Mouse (Mus musculus): Measurements from ENCODE around the gene Islr.

Gene Islr

DNA sequence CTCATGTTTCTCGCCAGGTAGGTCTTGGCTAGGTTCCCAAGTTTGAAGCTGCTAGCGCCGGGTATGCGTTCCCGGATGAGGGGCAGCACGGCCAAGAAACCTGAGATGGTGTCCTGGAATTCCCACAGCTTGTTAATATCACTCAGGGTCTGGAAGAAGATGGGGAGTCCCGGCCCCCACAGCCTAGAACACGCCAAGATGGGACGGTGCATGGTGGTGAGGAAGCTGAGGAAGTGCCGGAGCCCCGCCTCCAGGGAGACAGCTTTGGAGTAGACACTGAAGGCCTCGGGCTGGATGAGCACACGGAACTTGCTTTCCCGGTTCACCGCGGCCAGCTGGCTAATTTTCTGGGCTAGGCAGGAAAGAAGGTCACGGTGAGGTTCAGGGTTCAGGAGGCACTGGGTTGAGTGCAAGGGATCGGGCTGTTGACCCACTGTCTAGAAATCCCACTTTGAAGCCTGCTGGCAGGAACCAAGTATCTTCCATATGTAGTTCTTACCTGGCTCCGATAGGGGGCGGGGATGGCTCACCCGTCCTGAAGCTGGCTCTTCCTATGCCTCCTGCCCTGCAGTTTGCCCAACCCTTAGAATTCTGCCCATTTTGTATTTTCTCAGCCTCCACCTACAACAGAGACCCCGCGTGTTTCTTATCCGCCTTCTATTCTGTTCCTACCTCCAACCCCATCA, 16.3 kb upstream of the Islr start:
- DNase-seq = peak; percentile 70 to 78

DNA sequence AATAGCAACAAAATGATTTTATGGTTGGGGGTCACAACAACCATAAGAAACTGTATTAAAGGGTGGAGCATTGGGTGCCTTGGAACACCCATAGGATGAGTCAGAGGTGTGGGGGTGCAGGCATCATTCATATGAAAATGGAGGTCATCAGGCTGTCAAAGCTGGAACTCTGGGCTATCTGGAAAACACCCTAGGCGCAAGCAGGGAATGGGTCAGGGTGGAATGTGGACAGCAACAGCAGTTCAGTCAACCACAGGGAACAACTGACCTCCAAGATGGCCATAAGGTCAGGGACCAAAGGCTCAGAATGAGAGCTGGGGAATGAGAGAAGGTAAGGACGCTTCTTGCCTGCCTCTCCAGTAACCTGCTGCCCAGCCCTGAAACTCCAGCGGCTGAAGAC, 14.4 kb upstream of the Islr start:
- DNase-seq = no peak

DNA sequence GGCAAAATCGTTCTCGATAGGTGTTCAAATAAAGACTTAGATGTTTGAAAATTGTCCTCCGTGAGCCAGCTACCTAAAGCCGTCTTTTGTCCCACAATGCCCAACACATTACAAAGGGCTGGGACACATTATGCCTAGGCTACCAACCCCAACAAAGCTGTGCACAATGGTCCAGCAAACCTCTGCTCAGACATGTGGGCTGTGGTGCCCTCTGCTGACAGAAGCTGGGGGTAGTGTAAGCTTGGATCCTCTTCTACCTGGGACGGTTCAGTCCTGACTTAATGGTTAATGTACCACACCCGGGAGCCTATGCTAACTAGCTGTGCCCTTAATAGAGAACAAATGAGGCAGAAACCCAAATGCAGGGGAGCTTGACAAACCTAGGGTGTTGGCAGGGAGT, 12.3 kb upstream of the Islr start:
- peak; percentile 74 to 79 for DNase-seq

DNA sequence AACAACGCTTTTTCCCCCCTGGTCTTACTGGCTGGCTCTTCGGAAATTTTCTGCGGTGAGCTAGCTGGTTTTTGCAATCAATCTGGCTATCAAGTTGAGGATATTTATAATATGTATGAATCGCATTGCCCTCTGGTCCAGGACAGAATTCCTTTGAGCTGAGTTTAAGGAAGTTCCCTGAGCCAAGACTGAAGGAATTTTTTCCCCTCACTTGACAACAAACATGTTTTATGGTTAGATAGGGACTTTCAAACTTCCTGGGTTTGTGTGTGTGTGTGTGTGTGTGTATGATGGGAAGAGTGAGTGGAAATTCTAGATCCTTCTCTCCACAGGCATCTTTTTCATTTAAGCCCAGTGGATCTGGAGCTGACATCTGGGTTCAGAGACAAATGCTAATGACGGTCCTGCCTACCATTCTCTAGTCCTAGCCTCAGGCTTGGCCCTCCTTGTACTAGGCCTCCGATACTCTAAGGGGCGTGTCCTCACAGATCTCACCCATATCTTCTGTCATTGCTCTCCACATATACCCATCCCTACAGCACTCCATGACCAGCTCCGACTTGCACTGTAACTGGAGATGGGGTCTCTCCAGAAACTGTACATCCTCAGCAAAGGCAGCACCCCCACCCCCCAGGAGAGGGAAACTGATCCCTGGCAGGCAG, 10.5 kb upstream of the Islr start:
- DNase-seq = no peak

DNA sequence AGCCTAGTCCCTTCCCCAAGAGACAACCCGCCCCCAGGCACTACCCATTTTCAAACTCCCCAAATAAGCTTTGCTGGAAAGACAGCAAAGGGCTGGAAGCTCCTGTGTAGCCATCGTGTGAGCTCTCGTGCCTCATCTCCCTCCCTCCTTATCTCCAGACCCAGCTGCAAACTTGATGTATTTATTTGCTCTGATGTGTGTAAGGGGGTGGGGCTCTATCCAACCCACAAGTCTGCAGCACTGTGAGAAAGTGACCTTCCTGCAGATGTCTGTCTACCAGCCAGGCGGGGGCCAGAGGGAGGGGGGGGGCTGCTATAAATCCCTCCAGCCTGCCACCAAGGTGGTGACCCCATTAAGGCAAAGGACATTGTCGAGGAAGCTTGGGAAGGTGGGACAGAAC, 9.8 kb upstream of the Islr start:
- DNase-seq = no peak

DNA sequence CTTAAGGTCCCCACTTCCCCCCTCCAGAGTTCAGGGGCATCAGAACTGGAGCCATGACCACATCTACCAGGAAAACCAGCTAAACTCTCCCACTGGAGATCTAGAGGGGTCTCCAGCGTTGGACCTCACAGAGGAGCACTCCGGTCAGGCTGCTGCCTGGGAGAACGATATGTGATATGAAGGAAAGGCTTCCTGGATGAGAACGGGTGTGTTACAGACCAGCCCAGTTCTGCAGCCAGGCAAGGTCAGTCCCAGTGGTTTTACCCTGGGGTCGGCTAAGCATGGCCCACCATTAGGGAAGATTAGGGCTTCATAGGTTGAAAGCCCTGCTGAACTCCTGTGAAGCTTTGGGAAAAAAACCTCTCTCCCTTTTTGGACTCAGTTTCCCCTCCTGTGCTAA, 9.3 kb upstream of the Islr start:
- DNase-seq = no peak

DNA sequence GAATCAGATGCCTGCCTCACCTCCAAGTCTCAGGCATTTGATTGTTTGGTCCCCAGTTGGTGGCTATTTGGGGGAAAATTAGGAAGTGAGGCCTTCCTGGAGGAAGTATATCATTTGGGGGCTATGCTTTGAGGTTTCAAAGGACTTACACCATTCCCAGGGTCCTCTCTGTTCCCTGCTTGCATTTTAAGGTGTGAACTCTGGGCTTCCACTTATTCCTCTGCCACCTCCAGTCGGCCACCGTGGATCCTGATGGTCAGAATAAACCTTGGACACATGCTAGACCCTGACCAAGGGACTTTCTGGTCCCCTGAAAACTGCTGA, 6.2 kb upstream of the Islr start:
- no peak for DNase-seq

DNA sequence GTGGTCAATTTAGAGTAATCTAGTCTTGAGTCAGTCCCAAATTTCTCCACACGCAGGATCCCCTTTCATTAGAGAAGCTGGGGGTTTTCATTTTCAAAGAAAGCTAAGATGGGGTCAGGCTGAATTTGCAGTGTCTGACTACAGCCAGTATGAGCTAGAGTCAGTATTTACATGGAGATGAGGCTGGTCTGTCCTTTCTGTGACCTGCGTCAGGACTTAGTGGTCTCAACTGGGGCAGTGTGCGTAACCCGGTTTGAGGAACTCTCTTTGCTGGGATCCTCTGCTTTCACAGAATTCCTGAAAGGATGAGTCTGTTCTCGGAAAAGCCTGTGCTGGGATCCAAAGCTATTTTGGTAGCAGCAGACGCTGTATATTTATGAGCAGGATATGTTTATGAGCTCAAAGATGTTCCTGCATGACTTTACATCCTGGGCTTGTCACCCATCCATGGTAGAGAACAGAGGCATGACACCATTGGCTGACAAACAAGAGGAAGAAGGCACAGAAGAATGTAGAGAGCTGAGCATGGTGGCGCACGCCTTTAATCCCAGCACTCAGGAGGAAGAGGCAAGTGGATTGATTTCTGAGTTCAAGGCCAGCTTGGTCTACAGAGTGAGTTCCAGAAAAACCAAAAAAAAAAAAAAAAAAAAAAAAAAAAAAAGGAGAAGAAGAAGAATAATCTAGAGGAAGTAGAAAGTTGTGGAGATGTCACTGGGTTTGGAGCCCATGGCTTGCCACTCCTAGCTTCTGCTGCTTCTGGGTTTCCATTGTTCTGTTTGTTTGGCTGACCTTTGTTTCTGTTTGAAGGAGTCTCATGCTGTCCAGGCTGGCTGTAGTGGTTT, 5.6 kb upstream of the Islr start:
- no peak for DNase-seq

DNA sequence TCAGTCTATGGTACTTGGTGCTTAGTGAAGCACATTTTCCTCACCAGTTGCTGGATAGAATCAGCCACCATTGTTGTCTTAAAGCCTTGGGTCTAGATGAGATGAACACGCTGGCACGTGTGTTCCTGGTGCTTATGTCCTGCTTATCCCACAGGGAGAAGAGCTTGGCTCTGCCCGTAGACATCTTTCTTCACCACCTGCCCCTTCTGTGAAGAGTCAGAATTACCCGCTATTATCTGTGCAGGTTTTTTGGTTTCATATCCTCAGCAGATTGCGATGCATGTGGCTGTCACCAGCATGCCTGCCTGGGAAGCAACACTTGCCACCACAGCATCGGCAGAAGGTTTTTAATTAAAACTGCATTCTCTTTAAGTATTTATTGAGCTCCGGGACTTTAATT, 1.9 kb upstream of the Islr start:
- peak; percentile 52 to 66 for DNase-seq

DNA sequence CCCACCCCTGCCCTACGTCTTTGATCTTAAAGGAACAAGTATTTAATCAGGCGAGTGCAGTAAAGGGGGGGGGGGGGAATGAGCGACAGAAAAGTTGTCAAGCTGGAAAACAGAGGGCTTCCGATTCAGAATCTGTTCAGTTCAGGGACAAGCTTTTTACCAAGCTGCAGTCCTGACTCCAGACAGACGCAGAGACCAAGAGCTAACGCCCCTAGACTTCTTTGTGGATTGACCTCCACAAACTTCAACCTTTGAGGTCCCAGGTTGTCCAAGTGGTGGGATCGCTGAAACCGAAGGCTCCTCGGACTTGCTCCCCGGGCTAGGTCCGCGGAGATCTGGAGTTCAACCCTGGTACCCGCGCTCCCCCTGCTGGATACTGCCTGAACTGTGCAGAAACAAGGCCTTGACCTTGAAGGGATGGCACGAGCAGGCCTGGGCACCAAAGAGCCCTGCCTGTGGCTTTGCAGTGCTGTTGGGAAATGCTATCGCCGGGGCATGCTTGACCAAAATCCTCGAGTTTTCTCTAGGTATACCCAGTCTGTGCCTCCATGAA, 418 bp upstream of the Islr start:
- DNase-seq = peak; percentile 98 to 99

DNA sequence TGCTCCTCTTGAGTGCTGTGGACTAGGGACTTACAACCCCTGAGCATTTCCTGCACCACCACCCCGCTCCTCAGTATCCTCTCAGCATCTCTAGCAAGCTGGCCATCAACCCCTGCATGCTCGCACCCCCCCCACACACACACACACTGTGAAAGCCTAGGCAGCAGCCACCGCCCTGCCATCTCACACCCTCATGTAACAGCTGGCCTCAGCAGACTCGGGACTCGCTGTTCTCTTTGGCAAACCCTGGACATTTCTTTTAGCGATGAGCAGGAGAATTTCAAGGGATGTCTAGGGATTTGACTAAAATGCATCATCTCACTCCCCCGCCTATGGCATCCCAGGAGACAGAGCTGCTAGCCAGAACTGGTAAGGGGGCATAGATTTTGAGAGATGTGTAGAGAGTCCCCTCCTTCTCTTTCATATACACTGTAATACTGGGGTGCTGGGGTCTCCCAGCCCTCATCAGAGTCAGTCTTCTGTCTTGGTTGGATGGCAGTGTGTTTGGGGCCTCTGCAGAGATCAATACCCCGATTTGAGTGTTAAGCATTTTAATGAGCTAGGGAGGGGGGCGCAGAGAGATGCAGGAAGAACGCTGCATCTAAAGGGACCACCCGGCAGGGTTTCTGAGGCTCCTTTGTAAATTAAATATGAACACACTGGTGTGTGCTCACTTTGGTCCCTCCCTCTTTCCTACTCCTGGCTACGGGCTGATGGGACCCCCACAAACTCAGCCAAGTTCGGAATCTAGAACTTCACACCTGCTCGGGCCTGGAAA, 1.2 kb downstream of the Islr start:
- DNase-seq = peak in 1 of 2 experiments; percentile 26

DNA sequence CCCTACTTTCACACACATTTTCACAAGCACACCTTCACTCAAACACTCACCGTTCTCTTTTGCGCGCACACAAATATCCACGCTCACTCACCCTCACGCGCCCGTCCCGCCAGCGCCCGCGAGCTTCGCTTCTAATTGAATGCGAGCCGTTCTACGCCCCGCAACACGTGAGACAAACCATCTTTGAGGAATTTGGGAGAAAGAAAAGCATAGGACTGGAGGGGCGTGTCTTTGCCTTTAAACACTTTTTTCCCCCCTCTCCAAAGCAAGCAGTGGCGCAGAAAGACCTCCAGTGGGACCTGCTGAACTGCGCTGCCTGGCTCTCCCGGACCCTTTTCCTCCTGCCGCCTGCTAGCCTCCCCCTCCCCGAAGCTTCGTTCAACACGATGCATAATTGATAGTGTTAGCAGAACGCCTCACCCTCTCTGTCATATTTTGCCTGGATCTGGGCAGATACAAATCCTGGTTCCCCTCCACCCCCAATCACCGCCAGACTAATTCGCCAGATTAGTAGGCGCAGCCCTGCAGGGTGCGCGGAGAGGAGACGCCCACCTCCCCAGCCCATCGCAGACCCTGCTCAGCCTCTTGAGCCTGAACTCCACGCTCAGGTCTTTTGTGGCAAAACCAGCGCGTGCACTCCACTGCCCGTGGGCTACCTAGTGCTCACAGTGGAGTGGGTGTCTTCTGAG, 2.1 kb downstream of the Islr start:
- peak; percentile 48 to 53 for DNase-seq

DNA sequence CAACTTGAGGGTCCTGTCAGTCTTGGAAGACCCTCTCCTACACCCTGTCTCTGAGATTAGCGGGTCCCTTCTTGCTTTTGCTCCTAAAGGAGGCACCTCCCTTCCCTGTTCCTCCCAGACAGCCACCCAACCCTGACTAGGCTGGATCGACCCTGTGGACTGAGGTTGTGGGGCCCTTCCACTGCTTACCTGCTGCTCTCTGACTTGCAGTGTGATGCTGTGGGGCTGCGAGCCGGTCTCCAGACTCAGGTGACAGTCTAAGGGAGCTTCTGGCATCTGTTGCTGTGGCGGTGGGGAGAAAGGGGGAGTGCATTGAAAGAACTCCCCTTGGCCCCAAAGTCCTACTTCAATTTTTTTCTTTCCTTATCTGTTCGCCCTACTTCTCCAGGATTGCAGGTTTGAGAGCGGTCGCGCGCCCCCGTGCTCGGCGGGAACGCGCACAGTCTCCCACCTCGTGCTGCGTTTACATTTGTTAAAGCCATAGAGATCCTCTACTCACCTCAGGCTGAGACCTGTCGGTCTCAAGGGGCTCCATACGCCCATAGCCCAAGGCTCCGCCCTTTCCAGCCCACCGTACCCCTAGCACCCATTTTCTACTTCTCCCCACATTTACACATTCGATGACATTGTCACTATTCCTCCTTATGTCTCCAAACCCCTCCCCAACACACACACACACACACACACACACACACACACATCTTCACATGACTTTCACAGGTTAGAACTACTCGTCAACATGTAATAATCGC, 2.8 kb downstream of the Islr start:
- DNase-seq = peak; percentile 56 to 60

DNA sequence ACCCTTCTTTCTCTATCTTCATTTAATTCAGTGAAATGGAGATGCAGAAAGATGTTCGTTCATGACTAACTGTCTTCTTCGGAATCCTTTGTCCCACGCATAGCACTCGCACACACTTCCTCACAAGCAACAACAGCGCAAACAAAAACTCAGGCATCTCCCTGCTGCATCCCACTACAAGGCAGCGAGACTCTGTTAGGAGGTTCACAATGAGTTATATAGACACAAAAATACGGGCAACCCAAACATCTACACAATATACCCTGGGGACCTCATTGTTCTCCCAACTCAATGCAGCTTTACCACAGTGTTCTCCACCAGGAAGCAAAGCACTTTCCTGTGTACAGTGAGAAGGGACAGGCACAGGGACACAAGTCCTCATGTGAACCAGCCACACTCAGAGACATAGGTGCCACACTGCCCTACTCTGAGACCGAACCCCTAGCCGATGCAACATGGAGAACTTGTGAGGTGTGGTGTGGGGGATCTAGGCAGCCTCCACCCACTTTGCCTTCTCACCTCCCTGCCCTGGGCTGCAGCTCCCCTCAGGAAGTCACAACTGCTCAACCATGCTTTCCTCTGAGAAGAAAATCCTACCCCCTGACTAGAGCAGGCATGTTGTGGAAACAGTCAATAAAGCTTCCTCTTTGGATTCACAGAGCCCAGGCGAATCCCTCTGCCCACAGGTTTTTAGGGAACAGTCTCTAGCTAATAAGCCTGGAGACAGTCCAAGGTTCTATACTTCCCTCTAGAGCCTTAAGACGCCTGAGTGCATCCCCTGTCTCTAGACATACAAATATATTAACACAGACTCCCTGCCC, 3.6 kb downstream of the Islr start:
- peak in 1 of 2 experiments; percentile 31 for DNase-seq

DNA sequence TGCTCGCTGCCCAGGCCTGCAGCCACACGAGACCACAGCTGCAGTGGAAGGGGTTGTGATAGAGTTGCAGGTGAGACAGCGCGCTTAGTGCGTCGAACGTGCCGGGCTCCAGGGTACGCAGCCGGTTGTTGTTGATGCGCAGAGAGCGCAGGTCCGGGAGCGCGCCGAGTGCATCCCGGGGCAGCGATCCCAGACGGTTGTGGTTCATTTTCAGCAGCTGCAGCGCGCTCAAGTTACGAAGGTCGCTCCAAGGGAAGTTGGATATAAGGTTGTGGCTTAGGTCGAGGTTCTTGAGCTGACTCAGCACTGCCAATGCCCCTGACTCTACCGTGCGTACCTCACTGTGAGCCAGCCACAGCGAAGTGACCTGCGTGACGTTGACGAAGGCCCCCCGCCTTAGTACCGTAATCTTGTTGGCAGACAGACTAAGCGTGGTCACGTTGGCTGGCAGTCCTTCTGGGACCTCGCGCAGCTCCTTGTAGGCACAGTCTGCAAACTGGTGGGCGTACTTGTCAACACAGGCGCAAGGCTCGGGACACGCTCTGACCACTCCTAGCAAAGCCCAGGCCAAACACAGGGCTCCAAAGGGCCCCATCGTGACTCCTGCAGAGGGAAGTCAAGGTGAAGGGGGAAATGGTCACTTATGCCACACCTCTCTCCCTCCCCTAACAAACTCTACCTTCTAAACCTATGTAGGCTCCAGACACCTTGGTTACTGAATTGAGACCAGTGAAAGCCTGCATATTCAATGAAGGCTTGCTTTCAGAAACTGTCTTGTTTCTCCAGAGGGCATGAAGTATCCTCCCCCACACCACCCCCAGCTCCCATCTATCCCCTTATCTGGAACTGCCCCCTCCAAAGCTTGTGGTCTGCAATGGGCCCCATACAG, 4.5 kb downstream of the Islr start:
- peak; percentile 54 to 58 for DNase-seq

DNA sequence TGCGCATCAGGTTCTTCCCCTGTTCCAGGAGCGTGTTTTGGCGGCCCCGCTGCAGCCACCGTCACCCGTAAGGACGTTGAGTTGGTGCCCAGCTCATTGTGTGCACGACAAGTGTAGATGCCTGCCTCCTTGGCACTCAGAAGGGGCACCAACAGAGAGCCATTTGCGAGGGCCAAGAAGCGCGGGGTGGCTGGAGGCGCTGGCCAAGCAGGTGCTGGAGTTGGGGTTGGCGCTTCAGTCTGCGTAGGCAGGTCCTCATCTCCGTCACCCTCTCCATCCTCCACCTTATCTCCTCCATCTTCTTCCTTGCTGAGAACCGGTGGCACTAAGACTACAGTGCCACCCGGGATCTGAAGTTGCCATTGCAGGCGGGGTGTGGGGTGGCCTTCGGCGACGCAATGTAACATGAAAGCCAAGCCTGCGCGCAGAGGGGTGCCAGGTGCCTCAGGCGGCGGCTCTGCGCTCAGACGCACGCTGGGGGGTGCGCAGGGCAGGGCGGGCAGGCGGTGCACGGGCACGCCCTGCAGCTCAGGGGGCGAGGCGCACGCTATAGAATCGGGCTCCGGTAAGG, 5.2 kb downstream of the Islr start:
- DNase-seq = peak; percentile 76 to 87

DNA sequence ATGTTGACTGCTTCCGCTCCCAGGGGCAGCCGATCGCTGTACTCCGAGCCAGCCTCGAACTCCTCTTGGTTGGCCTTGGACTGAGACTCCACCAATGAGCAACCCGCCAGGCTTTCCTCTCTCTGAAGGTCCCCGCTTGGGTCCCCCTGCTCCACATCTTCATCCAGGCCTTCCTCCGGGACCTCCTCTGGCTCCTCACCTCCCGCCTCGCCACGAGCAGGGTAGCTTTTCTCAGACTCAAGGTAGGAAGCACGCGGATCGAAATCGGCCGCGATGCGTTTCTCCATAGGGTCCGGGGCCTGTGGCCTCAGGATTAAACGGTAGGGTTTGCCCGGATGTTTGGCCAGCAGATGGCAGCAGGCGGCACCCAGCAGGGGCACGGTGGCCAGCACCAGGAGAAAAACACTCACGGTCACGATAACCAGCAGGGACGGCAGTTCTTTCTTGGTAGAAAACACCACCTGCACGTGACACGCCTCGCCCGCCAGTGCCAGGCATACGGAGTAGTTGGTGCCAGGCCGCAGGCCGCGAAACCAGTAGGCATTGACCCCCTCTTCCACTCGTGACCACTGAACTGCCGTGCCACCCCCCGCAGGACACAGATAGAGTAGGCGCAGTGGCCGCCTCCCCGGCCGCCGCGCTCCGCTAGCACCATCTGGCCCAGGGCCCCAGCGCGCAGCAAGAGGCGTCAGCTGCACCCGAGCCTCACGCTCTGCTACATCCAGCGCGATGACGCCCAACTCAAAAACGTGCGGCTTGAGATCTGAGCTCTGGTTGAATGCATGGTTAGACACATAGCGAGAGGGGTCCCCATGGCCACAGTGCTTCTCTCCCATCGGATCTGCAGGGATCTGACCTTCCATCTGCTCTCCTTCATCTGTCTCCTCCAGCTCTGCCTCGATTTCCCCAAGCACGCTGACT, 6.1 kb downstream of the Islr start:
- peak; percentile 74 to 77 for DNase-seq
